Mouse (Mus musculus): ENCODE measurements around the gene Pzp. TPM values are rescaled to one million over a fixed set of nuclear protein-coding genes. Genes with fewer than 3 reads are reported as not detected.
A peak's percentile ranks its signal among the peaks of the same experiment; 100 is the strongest.

The Pzp gene
- not detected for total RNA-seq (2021)
- long read RNA-seq, experiment 1, partial matches to known transcripts = 0 of 1 reads
- long read RNA-seq, experiment 1, other reads (novel, unspliced or antisense) = 1 of 1 reads
- long read RNA-seq, experiment 2 = 0 reads

DNA sequence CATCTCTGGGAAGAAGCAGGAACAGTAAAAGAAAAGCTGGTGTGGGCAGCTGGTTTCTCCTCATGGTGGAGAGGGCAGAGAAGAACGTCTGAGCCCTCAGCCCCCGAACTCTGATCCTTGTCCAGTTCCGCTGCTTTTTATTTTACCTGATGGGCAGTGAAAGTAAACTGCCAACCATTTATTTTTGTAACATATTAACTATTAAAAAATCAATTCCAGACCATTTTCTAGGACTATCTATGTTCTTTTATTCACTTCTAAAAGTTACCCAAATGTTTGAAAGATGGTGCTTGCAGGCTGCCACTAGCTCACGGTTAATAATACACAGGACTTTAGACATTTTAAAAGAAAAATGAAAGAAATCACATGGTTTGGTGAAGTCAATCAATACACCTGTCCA lies at the start of gene Pzp:
TSS of gene Pzp (minus strand) at position 120 of the 400 bp plus-strand sequence.
- no peak for DNase-seq (ENCODE audit: low spot score in 2 of 2)

DNA sequence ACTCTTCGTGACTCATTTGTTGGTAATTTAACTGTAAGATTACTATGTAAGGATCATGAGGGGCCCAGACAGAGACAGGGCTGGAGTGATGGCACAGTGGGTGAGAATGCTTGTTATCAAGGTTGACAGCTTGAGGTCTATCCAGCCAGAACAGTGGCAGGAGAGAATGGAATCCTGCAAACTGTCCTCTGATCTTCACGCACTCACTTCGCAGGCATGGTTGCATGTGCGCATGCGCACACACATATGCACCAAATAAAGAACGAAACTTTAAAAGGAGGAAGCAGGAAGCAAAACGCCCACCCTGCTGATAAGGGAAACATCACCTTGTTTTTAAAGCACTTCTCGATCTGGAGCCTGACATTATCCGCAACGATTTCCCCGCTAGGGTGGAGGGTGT lies 40.1 kb upstream of the Pzp start:
- DNase-seq (ENCODE audit: low spot score in 2 of 2) = no peak

DNA sequence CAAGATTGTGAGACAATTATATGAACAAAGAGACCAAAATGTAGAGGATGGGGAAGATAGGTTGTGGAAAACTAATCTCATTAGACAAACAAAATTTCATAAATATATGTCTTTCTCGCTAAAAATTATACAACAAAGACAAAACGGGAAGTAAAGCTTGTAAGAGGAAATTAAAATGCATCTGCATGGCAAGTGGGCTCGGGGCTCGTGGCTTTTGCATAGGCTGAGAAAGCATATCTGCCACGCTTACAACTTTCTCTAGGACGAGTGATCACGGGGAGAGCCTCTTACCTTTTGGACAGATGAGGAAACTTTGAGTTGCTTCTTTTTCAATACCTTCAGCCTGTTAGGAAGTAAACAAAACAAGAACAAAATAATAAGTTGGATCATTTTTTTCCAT lies 27.5 kb upstream of the Pzp start:
- DNase-seq (ENCODE audit: low spot score in 2 of 2) = no peak

DNA sequence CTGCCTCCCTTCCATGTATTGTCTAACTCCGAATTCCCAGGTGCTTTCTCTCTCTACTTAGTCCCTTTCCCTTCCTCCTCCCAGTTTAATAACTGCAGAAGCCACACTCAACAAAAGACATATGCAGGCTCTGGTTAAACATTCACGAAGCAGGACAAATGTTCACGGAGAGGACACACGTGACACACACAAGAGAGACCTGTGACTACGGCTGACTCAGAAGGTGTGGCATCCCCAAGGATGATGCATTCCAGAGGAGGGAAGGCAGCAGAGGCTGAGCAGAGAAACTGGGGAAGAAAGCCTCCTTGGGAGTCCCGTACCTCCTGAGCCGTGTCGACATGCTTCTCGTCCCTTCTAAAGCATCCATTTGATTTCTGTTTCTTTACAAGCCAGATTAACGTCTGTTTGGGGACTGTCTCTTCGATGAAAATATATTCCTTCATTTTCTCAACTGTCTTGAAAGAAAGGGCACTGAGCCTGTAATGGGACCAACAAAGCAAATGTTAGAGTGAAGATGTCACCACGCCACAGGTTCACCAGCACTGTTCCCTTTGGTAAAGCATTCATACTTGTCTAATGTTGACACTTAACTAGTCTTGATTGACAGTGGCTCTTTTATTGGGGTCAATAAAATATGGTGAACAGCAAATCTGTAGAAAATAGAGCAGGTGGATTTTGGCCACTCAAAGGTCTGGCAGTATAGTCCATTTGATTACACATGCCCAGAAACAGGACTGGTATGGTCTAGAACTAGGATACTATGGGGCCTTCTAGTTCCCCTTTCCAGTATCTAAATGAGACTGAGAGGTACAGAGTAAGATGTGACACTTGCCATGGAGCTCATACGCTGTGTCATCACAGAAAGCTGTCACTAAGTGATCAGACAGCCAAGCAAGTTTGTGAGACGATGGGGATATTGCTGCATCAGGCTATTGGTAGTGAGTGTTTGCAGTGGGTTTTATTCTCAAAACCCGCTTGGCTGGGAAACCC lies 23.2 kb upstream of the Pzp start:
- DNase-seq (ENCODE audit: low spot score in 2 of 2) = no peak

DNA sequence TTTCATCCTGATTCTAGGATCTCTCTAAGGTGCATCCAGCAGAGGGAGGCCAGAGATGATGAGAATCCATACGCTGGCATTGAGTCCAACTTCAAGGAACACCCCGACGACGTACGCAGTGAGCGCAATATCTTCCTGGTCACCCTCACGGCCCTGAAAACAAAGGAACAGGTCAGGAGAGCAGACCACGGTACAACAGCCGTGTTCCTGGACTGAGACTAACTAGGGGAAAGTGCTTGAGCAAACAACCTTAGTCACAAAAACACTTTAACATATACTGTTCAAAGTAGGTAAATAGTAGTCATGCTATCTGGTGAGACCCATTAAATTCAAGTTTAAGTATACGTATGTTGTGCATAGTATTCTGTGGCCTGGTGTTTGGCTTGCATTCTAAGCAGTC lies 22.0 kb upstream of the Pzp start:
- no peak for DNase-seq (ENCODE audit: low spot score in 2 of 2)

DNA sequence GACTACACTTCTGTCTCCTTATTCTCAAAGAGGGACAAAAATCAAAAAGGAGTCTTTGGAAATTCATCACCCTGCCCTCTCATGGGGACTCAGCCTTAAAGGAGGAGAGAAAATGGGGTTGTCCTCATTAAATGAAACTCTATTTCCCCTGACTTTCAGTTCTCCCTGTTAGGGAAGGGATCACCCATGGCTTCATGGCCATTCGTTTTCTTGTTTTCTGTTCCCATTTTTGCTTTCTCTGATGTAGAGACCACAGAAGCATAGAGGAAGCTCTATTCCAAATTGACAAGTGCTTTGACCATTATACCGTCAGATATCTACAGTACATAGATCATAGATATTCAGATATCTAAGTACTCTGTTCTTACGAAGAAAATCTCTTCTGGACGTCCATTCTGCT lies 18.9 kb upstream of the Pzp start:
- DNase-seq (ENCODE audit: low spot score in 2 of 2) = no peak

DNA sequence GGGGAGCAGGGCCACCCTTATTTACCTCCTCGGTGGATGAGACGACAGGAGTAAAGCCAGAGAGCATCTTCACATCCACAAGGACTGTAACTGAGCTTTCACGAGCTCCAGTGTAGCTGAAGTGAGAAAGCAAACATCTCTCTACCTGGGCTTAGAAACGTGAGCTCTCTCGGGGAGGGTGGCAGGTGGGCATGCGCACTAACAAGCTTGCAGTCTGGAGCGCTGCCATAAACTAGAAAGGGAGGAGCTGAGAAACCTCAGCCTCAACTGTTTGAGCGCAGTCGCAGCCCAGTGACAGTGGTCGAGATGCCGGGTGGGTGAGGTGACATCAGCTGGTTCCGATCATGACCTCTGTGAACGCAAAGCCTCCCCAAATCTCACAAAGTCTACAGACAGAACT lies 16.7 kb upstream of the Pzp start:
- DNase-seq (ENCODE audit: low spot score in 2 of 2) = peak; percentile 13 to 35

DNA sequence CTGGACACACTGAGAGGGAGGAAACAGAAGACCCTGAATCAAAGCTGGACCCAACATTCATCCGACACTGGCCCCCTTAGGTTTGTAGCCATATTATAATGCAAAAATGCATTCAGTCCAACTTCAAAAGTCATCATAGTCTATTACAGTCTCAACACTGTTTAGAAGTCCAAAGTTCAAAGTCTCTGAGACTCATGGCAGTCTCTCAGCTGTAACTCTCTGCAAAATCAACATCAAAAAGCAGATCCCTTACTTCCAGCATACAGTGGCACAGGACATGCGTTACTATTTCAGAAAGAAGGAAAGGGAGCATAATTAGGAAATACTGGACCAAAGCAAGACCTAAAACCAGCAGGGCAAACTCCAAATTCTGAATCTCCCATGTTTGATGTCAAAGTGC lies 8.7 kb upstream of the Pzp start:
- DNase-seq (ENCODE audit: low spot score in 2 of 2) = no peak

DNA sequence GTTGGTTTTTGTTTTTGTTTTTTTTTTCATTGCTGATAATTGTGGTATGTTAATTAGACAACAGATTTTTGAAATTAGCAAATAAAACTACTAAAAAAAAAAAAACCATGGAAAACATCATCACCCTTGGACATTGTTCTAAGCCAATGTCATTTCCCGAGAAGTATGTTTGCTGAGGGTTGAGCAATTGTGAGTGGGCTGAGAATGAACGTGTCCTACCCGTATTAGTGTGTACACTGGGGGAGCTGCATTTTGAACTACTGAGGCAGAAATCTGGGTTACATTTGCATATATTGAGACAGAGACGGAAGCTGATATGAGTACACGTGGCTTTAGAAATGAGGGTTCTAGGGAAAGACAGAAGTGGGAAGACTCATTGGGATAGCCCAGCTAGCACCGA lies 6.8 kb upstream of the Pzp start:
- DNase-seq (ENCODE audit: low spot score in 2 of 2) = no peak

DNA sequence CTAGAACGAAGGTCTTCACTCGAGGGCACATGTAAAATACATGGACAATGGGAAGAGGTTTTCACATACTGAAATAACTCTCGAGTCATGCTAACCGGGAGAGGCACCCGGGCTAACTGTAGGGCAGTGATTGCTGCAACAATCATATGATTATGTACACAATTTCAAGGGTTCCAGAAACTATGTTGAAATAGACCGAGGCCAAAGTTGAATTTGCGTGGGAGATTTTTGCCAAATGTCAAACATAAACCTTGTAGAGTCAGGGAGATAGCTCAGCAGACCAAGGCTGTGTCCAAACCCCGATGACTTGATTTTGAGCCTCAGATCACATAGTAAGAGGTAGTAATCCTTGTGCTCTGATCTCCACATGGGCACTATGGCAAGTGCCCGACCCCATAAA lies 6.2 kb upstream of the Pzp start:
- no peak for DNase-seq (ENCODE audit: low spot score in 2 of 2)

DNA sequence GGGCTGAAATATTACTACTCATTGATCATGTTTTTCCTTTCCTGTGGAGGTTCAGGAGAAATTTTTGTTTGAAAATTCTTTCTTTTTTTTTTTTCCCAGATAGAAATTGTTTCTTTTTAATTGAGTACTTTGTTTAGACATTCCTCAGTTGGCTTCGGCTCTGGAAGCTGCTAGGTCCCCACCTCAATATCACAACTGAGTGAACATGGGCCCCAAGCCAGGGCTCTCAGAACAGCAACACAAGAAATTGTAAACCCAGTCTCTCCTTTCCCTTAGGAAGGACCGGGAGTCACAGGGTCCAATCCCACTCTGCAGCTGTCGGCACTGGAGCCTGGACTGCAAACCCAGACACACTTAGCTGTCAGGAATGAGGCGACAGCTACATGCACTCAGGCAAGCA lies 2.0 kb upstream of the Pzp start:
- no peak for DNase-seq (ENCODE audit: low spot score in 2 of 2)

DNA sequence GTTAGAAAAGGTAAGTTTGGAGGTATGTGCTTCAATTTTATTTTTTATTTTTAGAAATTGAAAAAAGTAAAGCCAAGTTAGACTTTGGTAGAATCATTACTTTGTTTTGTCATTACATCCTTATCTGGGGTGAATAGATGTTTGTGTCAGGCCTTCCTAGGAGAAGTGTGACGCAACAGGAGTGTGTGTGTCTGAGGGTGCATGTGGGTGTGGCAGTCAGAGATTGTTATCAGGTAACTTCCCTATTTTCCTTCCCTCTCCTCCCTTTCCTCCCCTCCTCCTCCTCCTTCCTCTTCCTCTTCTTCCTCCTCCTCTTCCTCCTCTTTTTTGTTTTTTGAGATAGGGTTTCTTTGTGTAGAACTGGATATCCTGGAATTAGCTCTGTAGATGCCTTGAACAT lies 590 bp upstream of the Pzp start:
- DNase-seq (ENCODE audit: low spot score in 2 of 2) = no peak

DNA sequence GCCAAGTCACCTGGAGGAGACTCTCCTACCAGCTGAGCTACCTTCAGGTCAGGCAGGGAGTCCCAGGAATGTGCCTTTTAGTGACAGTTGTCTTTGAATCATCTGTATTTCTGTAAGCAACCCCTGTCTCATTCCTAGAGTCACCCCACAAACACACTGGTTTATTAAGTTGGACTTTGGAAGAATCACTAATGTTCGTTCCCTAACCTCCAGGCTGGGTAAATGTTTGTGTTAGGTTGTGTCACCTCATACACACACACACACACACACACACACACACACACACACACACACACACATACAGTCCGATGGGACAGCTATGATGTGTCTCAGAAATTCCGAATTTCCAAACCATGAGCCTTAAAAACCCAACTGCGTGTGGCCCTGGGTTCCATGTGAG lies 719 bp downstream of the Pzp start:
- DNase-seq (ENCODE audit: low spot score in 2 of 2) = no peak

DNA sequence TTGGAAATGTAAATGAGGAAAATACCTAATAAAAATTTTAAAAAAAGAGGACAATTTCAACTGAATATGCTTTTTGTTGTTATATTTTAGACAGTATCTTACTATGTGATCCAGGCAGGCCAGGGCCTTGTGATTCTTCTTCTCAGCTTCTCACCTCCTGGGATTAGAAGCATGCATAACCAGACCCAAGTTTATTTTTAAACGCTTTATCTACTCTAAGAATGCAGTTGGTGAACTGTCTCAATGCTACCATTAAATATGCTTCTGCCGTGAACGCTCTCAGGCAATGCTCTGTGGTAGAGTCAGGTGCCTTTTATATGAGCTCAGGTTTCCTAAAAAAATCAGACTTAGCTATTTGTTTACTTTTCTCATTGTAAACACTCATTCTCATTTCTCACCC lies 3.2 kb downstream of the Pzp start:
- DNase-seq (ENCODE audit: low spot score in 2 of 2) = no peak

DNA sequence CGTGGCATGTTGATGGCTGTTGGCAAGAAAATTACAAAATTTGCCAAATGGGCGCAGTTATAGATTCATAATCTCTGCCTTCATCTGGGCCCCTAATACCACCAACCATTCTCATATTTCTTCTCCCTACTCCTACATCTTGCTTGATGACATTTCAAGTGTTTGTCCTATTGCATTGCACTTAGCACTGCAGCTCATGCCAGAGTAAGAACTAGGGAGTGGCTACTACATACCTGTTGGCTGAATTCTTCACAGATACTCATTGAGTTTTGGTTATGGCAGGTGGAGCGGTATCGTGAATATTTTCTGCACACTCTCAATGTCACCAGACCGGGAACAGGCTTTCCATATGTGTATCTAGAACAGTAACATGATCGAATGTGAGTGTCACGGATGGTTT lies 7.4 kb downstream of the Pzp start:
- DNase-seq (ENCODE audit: low spot score in 2 of 2) = no peak

DNA sequence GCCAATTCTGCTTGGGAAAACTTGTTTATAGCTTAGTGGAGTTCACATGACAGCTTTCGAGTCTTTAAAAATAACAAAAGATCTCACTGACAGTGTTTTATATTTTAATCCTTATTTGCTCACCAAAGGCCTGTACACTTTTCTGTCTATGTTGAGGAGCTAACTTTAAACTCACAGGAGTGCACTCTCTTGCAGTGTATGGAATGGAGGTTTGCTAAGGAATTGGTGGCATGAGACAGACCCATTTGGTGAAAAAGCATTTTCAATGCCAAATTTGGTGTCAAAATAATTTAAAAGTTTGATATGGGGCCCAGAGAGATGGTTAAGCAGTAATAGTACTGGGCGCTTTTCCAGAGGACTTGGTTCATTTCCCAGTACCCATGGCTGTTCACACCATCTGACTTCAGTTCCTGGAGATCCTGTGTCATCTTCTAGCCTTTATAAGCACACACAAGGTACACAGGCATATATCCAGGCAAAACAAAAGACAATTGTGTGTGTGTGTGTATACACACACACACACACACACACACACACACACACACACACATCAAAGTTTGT lies 20.8 kb downstream of the Pzp start:
- DNase-seq (ENCODE audit: low spot score in 2 of 2) = no peak

DNA sequence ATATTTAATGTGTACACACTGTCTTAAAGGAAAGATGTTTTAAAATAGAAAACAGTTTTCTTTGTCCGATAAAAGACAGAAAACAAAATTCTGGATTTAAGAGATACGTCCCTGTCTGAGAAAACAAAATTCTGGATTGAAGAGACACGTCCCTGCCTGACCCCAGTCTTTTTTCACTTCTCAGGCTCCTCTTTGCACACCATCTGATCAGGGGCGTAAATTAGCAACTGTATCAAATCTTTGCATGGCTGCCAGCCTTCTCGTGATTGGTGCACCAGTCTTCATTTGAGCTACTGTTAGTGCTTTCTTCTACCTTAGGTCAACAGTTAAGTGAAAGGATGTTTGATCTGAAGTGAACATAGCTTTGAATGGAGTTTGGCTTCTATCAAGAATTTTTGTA lies 21.8 kb downstream of the Pzp start:
- DNase-seq (ENCODE audit: low spot score in 2 of 2) = no peak

DNA sequence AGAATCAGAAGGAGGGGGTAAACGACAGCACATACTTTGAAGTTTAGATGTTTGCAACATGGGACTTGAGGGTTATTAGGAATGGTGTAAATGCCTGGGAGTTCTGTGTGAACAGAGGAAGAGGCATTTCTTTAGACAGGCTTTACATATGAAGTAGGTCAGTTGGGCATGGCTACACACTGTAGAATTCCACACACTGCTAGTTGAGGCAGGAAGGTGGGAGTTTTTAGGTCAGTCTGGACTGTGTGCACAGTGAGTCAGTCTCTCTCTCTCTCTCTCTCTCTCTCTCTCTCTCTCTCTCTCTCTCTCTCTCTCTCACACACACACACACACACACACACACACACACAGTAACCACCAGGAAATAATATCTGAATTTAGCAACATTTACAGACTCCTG lies 31.2 kb downstream of the Pzp start:
- DNase-seq (ENCODE audit: low spot score in 2 of 2) = no peak

DNA sequence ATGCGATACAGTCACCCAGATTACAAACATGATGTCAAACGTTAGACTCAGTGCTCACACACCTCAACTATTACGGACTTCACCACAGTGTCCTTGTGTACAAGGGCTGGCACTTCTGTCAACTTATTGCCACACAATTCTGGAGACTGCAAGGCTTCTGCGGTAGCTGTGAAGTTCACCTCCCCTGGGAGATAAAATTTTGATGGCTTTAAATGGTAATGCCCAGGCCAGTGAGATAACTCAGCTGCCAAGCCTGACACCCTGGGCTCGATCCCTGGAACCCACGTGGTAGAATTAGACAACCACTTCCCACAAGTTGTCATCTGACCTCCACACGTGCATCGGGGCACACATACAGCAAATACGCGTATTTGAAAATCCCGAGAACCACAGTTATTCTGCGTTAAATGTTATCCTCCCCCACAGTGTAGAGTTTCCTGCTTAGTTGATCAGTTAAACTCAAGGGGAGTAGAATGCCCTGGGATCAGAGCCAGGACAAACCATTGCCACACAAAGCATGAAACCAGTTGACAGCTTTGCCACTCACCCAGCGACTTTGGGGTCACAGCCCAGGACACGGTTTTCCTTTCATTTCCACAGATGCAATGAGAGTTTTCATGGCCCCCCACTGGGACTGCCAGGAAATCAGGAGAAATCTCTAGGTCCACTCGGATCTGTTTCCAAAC lies 31.7 kb downstream of the Pzp start:
- DNase-seq (ENCODE audit: low spot score in 2 of 2) = no peak

DNA sequence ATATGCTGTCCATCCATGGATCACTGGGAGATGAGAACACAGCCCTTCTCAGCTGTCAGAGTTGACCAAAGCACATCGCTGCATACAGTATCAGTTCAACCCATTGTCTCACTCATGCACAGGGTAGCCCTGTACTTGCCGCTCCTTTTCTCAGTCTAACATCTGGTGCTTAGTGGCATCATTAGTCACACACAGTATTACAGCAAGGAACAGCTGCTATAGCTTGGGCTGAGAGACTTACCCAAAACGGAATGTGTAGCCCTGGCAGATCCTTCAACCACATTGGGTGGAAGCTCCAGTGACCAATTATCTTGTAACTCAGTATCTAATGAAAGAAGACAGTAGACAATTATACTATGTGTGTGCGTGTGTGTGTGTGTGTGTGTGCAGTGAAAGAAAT lies 34.6 kb downstream of the Pzp start:
- DNase-seq (ENCODE audit: low spot score in 2 of 2) = no peak

DNA sequence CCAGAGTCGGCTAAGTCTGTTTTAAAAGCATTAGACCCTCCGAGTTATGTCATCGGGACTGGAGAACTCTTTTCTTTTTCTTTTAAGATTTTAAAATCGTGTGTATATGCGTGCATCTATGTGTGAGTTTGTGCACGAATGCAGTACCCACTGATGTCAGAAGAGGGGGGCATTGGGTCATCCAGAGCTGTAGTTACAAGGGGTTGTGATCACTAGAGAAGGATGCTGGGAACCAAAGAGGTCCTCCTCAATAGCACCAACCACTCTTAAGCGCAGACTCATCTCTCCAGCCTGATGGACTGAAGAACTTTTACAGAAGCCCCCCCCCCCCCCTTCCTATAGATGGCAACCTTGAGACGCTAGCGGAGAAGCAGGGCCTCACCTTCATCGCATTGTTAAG lies 36.4 kb downstream of the Pzp start:
- DNase-seq (ENCODE audit: low spot score in 2 of 2) = no peak

DNA sequence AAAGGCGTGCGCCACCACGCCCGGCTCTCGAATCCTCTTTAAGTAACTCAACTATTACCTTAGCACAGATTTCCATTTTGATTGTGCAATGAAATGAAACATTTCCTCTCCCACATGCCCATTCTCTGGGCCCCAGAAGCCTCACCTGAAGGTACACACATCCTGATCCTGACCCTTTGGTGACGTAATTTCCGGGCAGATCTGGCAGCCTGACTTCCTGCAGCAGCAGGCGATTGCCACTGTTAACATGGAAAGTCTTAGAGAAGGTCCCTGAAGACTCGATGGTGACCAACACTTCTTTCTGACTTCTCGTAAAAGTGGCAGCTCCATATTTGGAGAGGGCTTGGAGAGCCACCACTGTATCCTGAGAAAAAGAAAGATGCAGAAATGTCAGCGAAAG lies 38.8 kb downstream of the Pzp start:
- no peak for DNase-seq (ENCODE audit: low spot score in 2 of 2)

Data from left cerebral cortex, adult 18-20 months (tissue).